Mouse (Mus musculus): Measurements from ENCODE around the gene Cnnm2. TPM values are rescaled to one million over a fixed set of nuclear protein-coding genes. Genes with fewer than 3 reads are reported as not detected.

The Cnnm2 gene
- polyA plus RNA-seq, 1 experiment from 2014 or later = 6.5 TPM

GRCm38 (mm10) chr19:46824867-46825266, 63.5 kb downstream of the Cnnm2 start:
- Histone ChIP-seq H3K36me3 (ENCODE audit: control insufficient read depth, insufficient read depth) (no peaks in the 10 kb centered on the region), H3K4me1 (replicated peaks; ENCODE audit: control insufficient read depth, insufficient read depth, low read length) (no peaks in the 10 kb centered on the region), H3K9ac (ENCODE audit: low read depth, low read length) (no peak overlapping the region), H3K4me2 (replicated peaks; ENCODE audit: low read depth) (no peak overlapping the region), H3K27ac (ENCODE audit: low read depth, low read length) (no peak overlapping the region), H3K4me3 (ENCODE audit: low read depth, low read length) (no peak overlapping the region), H3K9me3 (ENCODE audit: control insufficient read depth) (no peaks in the 10 kb centered on the region), H3K27me3 (replicated peaks; ENCODE audit: control insufficient read depth, insufficient read depth, low read length) (no peaks in the 10 kb centered on the region)
- no peak for ATAC-seq
- 86% methylated on average over 7 of the region's 7 CpGs for WGBS
- TF ChIP-seq CTCF (IDR thresholded peaks at IDR 0.05; ENCODE audit: low read depth) = no peak

GRCm38 (mm10) chr19:46827654-46828165, 66.3 kb downstream of the Cnnm2 start:
- H3K9me3 ChIP-seq (ENCODE audit: control insufficient read depth) = no peaks in the 10 kb centered on the region
- no peak for TF ChIP-seq CTCF (IDR thresholded peaks at IDR 0.05; ENCODE audit: low read depth)
- H3K4me3 ChIP-seq (ENCODE audit: low read depth, low read length) = no peak overlapping the region
- no peak overlapping the region for H3K27ac ChIP-seq (ENCODE audit: low read depth, low read length)
- no peaks in the 10 kb centered on the region for H3K27me3 ChIP-seq (replicated peaks; ENCODE audit: control insufficient read depth, insufficient read depth, low read length)
- ATAC-seq = no peak
- H3K9ac ChIP-seq (ENCODE audit: low read depth, low read length) = no peak overlapping the region
- H3K4me2 ChIP-seq (replicated peaks; ENCODE audit: low read depth) = no peak overlapping the region
- no peaks in the 10 kb centered on the region for H3K4me1 ChIP-seq (replicated peaks; ENCODE audit: control insufficient read depth, insufficient read depth, low read length)
- no peaks in the 10 kb centered on the region for H3K36me3 ChIP-seq (ENCODE audit: control insufficient read depth, insufficient read depth)
- 90% methylated on average over 5 of the region's 5 CpGs for WGBS

DNA sequence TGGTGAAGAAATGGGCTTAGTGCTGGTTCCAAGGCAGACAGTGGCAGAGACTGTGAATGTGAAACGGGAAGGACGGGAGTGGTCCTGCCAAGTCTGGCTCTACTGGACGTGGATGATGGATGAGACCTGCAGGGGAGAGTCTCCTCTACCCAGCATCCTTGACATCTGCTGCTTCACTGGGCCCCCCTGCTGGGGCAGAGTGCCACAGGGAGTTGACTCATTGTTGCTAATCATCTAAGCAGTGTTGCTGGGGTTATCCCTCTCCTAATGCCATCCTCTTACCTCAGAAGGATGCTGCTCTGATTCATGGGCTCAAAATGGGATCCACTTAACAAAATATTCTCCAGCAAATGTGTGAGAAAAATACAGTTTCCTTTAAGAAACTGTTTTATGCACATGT, 67.6 kb downstream of the Cnnm2 start:
- no peaks in the 10 kb centered on the region for H3K4me1 ChIP-seq (replicated peaks; ENCODE audit: control insufficient read depth, insufficient read depth, low read length)
- no peak overlapping the region for H3K4me2 ChIP-seq (replicated peaks; ENCODE audit: low read depth)
- no peaks in the 10 kb centered on the region for H3K9me3 ChIP-seq (ENCODE audit: control insufficient read depth)
- H3K27me3 ChIP-seq (replicated peaks; ENCODE audit: control insufficient read depth, insufficient read depth, low read length) = no peaks in the 10 kb centered on the region
- H3K4me3 ChIP-seq (ENCODE audit: low read depth, low read length) = no peak overlapping the region
- no peak for ATAC-seq
- no peak overlapping the region for H3K9ac ChIP-seq (ENCODE audit: low read depth, low read length)
- 26% methylated on average over 3 of the region's 3 CpGs for WGBS
- no peaks in the 10 kb centered on the region for H3K36me3 ChIP-seq (ENCODE audit: control insufficient read depth, insufficient read depth)
- H3K27ac ChIP-seq (ENCODE audit: low read depth, low read length) = no peak overlapping the region
- no peak for TF ChIP-seq CTCF (IDR thresholded peaks at IDR 0.05; ENCODE audit: low read depth)

DNA sequence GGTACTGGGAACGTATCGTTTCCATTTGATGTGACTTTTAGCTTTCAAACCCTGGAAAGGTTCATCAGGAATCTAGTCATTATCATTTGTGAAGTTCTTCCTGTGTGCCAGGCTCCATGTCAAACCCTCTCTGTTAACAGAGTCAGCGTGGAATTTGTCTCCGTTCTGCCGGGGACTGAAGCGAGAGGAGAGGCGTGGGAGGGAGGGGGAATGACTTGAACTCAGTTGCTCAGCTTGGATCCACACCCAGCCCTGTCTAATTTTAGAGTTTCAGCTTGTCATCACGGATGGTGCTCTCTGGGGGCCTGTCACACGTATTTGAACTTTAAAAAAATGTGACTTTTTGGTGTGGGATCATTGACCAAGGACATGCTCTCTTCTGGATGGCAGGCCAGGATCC, 70.0 kb downstream of the Cnnm2 start:
- no peak overlapping the region for H3K27ac ChIP-seq (ENCODE audit: low read depth, low read length)
- H3K36me3 ChIP-seq (ENCODE audit: control insufficient read depth, insufficient read depth) = no peaks in the 10 kb centered on the region
- H3K4me1 ChIP-seq (replicated peaks; ENCODE audit: control insufficient read depth, insufficient read depth, low read length) = no peaks in the 10 kb centered on the region
- ATAC-seq = no peak
- H3K9me3 ChIP-seq (ENCODE audit: control insufficient read depth) = no peaks in the 10 kb centered on the region
- TF ChIP-seq CTCF (IDR thresholded peaks at IDR 0.05; ENCODE audit: low read depth) = no peak
- WGBS = 68% methylated on average over 9 of the region's 9 CpGs
- H3K9ac ChIP-seq (ENCODE audit: low read depth, low read length) = no peak overlapping the region
- no peak overlapping the region for H3K4me3 ChIP-seq (ENCODE audit: low read depth, low read length)
- no peak overlapping the region for H3K4me2 ChIP-seq (replicated peaks; ENCODE audit: low read depth)
- no peaks in the 10 kb centered on the region for H3K27me3 ChIP-seq (replicated peaks; ENCODE audit: control insufficient read depth, insufficient read depth, low read length)

DNA sequence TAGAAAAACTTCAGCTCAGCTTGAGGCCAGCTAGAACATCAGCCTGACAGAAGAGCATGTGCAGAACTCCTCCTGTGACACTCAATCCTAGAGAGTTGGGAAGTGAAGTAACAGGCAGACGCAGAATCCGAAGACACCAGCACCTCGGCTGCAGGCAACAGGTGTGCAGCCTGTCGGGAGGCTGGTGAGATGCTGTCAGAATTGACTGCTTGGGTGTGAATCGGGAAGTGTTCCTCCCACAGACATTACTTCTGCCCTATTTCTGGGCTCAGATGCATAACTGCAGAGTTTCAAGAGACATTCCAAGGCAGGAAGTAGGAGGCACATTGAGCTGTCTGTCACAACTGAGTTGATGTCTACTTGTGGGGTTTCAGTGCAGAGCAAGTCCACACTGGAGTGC, 72.9 kb downstream of the Cnnm2 start:
- Histone ChIP-seq H3K27me3 (replicated peaks; ENCODE audit: control insufficient read depth, insufficient read depth, low read length) (no peaks in the 10 kb centered on the region), H3K9ac (ENCODE audit: low read depth, low read length) (no peak overlapping the region), H3K27ac (ENCODE audit: low read depth, low read length) (no peak overlapping the region), H3K4me1 (replicated peaks; ENCODE audit: control insufficient read depth, insufficient read depth, low read length) (no peaks in the 10 kb centered on the region), H3K9me3 (ENCODE audit: control insufficient read depth) (no peaks in the 10 kb centered on the region), H3K36me3 (ENCODE audit: control insufficient read depth, insufficient read depth) (no peaks in the 10 kb centered on the region), H3K4me2 (replicated peaks; ENCODE audit: low read depth) (no peak overlapping the region), H3K4me3 (ENCODE audit: low read depth, low read length) (no peak overlapping the region)
- no peak for TF ChIP-seq CTCF (IDR thresholded peaks at IDR 0.05; ENCODE audit: low read depth)
- no peak for ATAC-seq
- 79% methylated on average over 5 of the region's 5 CpGs for WGBS

- 70% methylated on average over 4 of the region's 4 CpGs for WGBS
- no peak overlapping the region for H3K27ac ChIP-seq (ENCODE audit: low read depth, low read length)
- H3K9ac ChIP-seq (ENCODE audit: low read depth, low read length) = no peak overlapping the region
- TF ChIP-seq CTCF (IDR thresholded peaks at IDR 0.05; ENCODE audit: low read depth) = no peak
- no peak overlapping the region for H3K4me2 ChIP-seq (replicated peaks; ENCODE audit: low read depth)
- no peaks in the 10 kb centered on the region for H3K27me3 ChIP-seq (replicated peaks; ENCODE audit: control insufficient read depth, insufficient read depth, low read length)
- no peak overlapping the region for H3K4me3 ChIP-seq (ENCODE audit: low read depth, low read length)
- no peak for ATAC-seq
- H3K36me3 ChIP-seq (ENCODE audit: control insufficient read depth, insufficient read depth) = no peaks in the 10 kb centered on the region
- no peaks in the 10 kb centered on the region for H3K9me3 ChIP-seq (ENCODE audit: control insufficient read depth)
- no peaks in the 10 kb centered on the region for H3K4me1 ChIP-seq (replicated peaks; ENCODE audit: control insufficient read depth, insufficient read depth, low read length)
Measured at GRCm38 (mm10) chr19:46835339-46835738, 73.9 kb downstream of the Cnnm2 start.

GRCm38 (mm10) chr19:46836085-46836484, 74.7 kb downstream of the Cnnm2 start:
- Histone ChIP-seq H3K4me1 (replicated peaks; ENCODE audit: control insufficient read depth, insufficient read depth, low read length) (no peaks in the 10 kb centered on the region), H3K27me3 (replicated peaks; ENCODE audit: control insufficient read depth, insufficient read depth, low read length) (no peaks in the 10 kb centered on the region), H3K9me3 (ENCODE audit: control insufficient read depth) (no peaks in the 10 kb centered on the region), H3K27ac (ENCODE audit: low read depth, low read length) (no peak overlapping the region), H3K4me3 (ENCODE audit: low read depth, low read length) (no peak overlapping the region), H3K36me3 (ENCODE audit: control insufficient read depth, insufficient read depth) (no peaks in the 10 kb centered on the region), H3K9ac (ENCODE audit: low read depth, low read length) (no peak overlapping the region), H3K4me2 (replicated peaks; ENCODE audit: low read depth) (no peak overlapping the region)
- ATAC-seq = no peak
- TF ChIP-seq CTCF (IDR thresholded peaks at IDR 0.05; ENCODE audit: low read depth) = no peak
- 89% methylated on average over 3 of the region's 3 CpGs for WGBS
